Mouse (Mus musculus): ENCODE data around the gene Atp13a4. TPM values are rescaled to one million over a fixed set of nuclear protein-coding genes. Genes with fewer than 3 reads are reported as not detected.

Atp13a4 gene
- total RNA-seq (2023) = not detected

DNA sequence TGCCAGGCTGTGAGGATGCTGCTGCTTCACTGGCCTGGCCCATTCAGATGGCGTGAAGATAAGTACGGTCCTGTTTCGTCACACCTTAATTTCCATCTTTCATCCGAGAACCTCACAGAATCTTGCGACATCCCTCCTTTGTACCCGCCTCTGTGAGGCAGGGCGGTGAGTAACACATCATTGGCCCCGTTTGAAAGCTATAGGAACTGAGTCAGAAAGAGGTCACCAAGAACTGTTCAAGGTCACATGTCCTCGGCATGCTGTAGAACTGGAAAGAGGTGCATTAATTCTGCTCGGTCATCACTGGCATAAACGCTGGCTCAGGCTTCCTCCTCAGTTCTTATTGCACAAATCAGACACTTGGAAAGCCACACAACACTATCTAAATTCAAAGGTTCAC, at the start of gene Atp13a4:
Atp13a4 (minus strand) TSS at position 36 of the 400 bp plus-strand sequence.

DNA sequence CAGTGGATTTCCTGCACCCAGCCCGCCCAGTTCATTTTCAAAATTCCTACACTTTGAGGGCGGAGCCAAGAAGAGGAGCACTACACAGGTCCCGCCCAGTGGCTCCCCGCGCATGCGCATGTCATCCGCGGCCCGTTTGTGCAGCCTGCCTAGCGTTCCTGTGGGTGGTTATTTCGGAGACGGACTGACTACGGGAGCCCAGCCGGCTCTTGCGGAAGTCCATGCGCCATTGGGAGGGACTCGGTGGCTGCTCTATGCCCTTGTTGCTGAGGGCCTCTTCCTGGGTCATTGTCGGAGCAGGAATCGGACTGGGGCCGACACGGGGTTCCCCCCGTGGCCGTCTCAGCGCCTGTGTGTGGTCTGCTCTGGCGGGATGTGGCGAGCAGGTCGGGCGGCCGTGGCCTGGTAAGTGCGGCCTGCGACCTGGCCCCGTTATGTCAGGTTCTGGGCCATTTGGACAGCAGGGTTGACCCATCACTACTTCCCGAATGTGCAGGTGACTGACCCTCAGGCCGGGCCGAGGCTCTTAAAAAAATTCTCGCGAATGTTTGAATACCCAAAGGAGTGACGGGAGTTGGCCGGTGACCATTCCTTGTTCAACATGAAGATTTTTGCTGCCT, 34.6 kb upstream of the Atp13a4 start, which contains the start of gene Opa1:
Opa1 (plus strand) TSS at position 168 of the 620 bp plus-strand sequence.

DNA sequence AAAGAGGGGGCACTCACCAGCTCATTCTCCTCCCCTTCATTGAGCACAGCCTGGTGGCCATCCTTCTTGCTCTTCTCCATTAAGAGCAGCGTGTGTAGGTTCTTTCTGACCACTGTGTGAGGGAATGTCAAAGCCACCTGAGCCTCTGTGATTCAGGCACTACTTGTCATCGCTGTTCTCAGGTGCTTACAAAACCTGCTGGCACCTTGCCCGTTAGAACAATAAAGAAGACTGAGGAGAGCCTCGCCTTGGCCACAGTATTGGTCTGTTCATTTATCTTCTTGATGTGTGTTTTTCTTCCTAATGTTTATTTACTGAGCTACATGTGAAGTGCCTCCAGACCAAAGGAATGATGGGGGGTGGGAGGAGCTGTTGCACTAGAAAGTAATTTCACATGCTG, 166.2 kb downstream of the Atp13a4 start, which contains the start of gene Atp13a5:
Atp13a5 (minus strand) TSS at position 275 of the 400 bp plus-strand sequence.

Other genes starting within 250 kb of the Atp13a4 start
- not detected for gene Atp13a5, start 166.1 kb downstream of the Atp13a4 start, total RNA-seq (2023)
- gene Opa1, start 34.5 kb upstream of the Atp13a4 start, total RNA-seq (2023) = 34.4 TPM

Measured in CD4-positive naive resting alpha-beta T cell, adult 76 days (primary cell).